Mouse (Mus musculus) stomach, embryonic 14.5 days (tissue): ENCODE data around the gene Timm9. TPM values are rescaled to one million over a fixed set of nuclear protein-coding genes. Genes with fewer than 3 reads are reported as not detected.
"Not testable (repeated sequence)": the region's sequence is repeated elsewhere in the genome, so short reads cannot be mapped to it uniquely, and the experiment has no call there.

Experiments
- ATAC-seq: fragments of 200-750 bp; cut with Nextera tagmentation; 2 replicates; pipeline ENCODE4 v1.8.0; 2017; ENCODE audit warnings: low read depth, moderate TSS enrichment; ENCODE audit not compliant: insufficient number of reproducible peaks, insufficient read depth, low FRiP score
- H3K27ac ChIP-seq: fragments of 300-500 bp; sonication (generic); 2 replicates; pipeline ENCODE4 v1.5.1; 2014; ENCODE audit warnings: mild to moderate bottlenecking, low read length, moderate library complexity, mixed read lengths
- H3K27me3 ChIP-seq: fragments of 300-500 bp; sonication (generic); 2 replicates; pipeline ENCODE4 v1.6.1; 2014; ENCODE audit warnings: low read length, control low read depth, mixed read lengths; ENCODE audit not compliant: control insufficient read depth, insufficient read depth
- H3K36me3 ChIP-seq: fragments of 300-500 bp; sonication (generic); 2 replicates; pipeline ENCODE4 v1.6.1; 2014; ENCODE audit warnings: mild to moderate bottlenecking, control low read depth, low read length, moderate library complexity, mixed read lengths; ENCODE audit not compliant: control insufficient read depth, insufficient read depth
- H3K4me1 ChIP-seq: fragments of 300-500 bp; sonication (generic); 2 replicates; pipeline ENCODE4 v1.6.1; 2014; ENCODE audit warnings: low read length, control low read depth, mixed read lengths; ENCODE audit not compliant: control insufficient read depth, insufficient read depth
- H3K4me2 ChIP-seq: fragments of 300-500 bp; sonication (generic); replicated peaks from 2 replicates; pipeline ENCODE4 v1.6.1; 2014; ENCODE audit warnings: low read depth, low read length, control low read depth
- H3K4me3 ChIP-seq: fragments of 300-500 bp; sonication (generic); 2 replicates; pipeline ENCODE4 v1.5.1; 2014; ENCODE audit warnings: low read depth, low read length, control low read depth
- H3K9ac ChIP-seq: fragments of 300-500 bp; sonication (generic); replicated peaks from 2 replicates; pipeline ENCODE4 v1.6.1; 2014; ENCODE audit warnings: low read depth, mild to moderate bottlenecking, control low read depth, low read length, moderate library complexity, mixed read lengths
- H3K9me3 ChIP-seq: fragments of 300-500 bp; sonication (generic); 2 replicates; pipeline ENCODE4 v1.6.1; 2016; ENCODE audit warnings: low read depth, low read length, control low read depth; ENCODE audit not compliant: control insufficient read depth
- WGBS: fragments of 180-500 bp; shearing (Covaris S2); extraction: QIAGEN DNeasy Blood & Tissue Kit; methylation state at CpG from one replicate; pipeline ENCODE4 v1.1.7; 2014; 5-methylcytosine and 5-hydroxymethylcytosine counted together
- polyA plus RNA-seq: library from polyadenylated mRNA; unstranded; fragments of >200 nt; fragmentation: Nextera tagmentation; extraction: Ambion mirVana; gene quantifications from 2 replicates; pipeline ENCODE4 v1.2.1, GENCODE M21; 2014

The Timm9 gene
- polyA plus RNA-seq, 1 experiment from 2014 or later: 77.2 TPM

GRCm38 (mm10) chr12:71122731-71123130 lies 13.8 kb downstream of the Timm9 start:
- no peak overlapping the region for H3K9ac ChIP-seq
- WGBS: 86% methylated on average over 10 of the region's 10 CpGs
- H3K9me3 ChIP-seq: no peaks in the 10 kb centered on the region
- no peak overlapping the region for H3K4me3 ChIP-seq
- H3K4me2 ChIP-seq: no peak overlapping the region
- no peak for ATAC-seq
- no peak overlapping the region for H3K27ac ChIP-seq
- peaks cover 22% of the 10 kb centered on the region; the same call in 1 of the 2 replicates for H3K36me3 ChIP-seq
- H3K4me1 ChIP-seq: no peaks in the 10 kb centered on the region
- no peaks in the 10 kb centered on the region for H3K27me3 ChIP-seq

GRCm38 (mm10) chr12:71116411-71116810 lies 20.1 kb downstream of the Timm9 start:
- Histone ChIP-seq H3K9me3 (no peaks in the 10 kb centered on the region), H3K4me3 (no peak overlapping the region), H3K36me3 (no peaks in the 10 kb centered on the region), H3K9ac (no peak overlapping the region), H3K4me1 (no peaks in the 10 kb centered on the region), H3K4me2 (no peak overlapping the region), H3K27me3 (no peaks in the 10 kb centered on the region), H3K27ac (no peak overlapping the region)
- ATAC-seq: no peak
- 89% methylated on average over 5 of the region's 5 CpGs for WGBS

- WGBS: 29% methylated on average over 12 of the region's 12 CpGs
- no peak overlapping the region for H3K9ac ChIP-seq
- no peaks in the 10 kb centered on the region for H3K36me3 ChIP-seq
- no peaks in the 10 kb centered on the region for H3K4me1 ChIP-seq
- H3K27ac ChIP-seq: no peak overlapping the region
- ATAC-seq: 0 out of 2 replicates have a peak, but pooled peaks have one; percentile 46
- no peak overlapping the region for H3K4me3 ChIP-seq
- no peak overlapping the region for H3K4me2 ChIP-seq
- H3K9me3 ChIP-seq: no peaks in the 10 kb centered on the region
- H3K27me3 ChIP-seq: no peaks in the 10 kb centered on the region
These were observed 22.7 kb downstream of the Timm9 start for GRCm38 (mm10) chr12:71113675-71114288.

GRCm38 (mm10) chr12:71113074-71113473 lies 23.4 kb downstream of the Timm9 start:
- Histone ChIP-seq H3K4me3 (no peak overlapping the region), H3K4me1 (no peaks in the 10 kb centered on the region), H3K9ac (no peak overlapping the region), H3K4me2 (no peak overlapping the region), H3K9me3 (no peaks in the 10 kb centered on the region), H3K27me3 (no peaks in the 10 kb centered on the region), H3K27ac (no peak overlapping the region), H3K36me3 (no peaks in the 10 kb centered on the region)
- 81% methylated on average over 10 of the region's 10 CpGs for WGBS
- ATAC-seq: no peak

GRCm38 (mm10) chr12:71111331-71111730 lies 25.2 kb downstream of the Timm9 start, which contains the start of gene Tomm20l:
Gene Tomm20l, plus strand, starts transcription at chr12:71111428.
- Histone ChIP-seq H3K9me3 (no peaks in the 10 kb centered on the region), H3K36me3 (no peaks in the 10 kb centered on the region), H3K27ac (no peak within 1 kb of the TSS), H3K4me1 (no peaks in the 10 kb centered on the region), H3K4me2 (peak within 1 kb of the TSS; percentile 35), H3K4me3 (peak within 1 kb of the TSS; percentile 15), H3K9ac (no peak within 1 kb of the TSS), H3K27me3 (no peaks in the 10 kb centered on the region)
- ATAC-seq: peak; percentile 61; the same call in 1 of the 2 replicates
- WGBS: 4% methylated on average over 33 of the region's 33 CpGs

- no peaks in the 10 kb centered on the region for H3K27me3 ChIP-seq
- H3K4me3 ChIP-seq: no peak overlapping the region
- 84% methylated on average over 6 of the region's 6 CpGs for WGBS
- no peak for ATAC-seq
- H3K4me2 ChIP-seq: no peak overlapping the region
- H3K9ac ChIP-seq: no peak overlapping the region
- no peaks in the 10 kb centered on the region for H3K9me3 ChIP-seq
- no peaks in the 10 kb centered on the region for H3K36me3 ChIP-seq
- H3K4me1 ChIP-seq: no peaks in the 10 kb centered on the region
- H3K27ac ChIP-seq: no peak overlapping the region
These were observed 29.2 kb downstream of the Timm9 start for GRCm38 (mm10) chr12:71107216-71107771.

- H3K27me3 ChIP-seq, H3K27ac ChIP-seq, H3K36me3 ChIP-seq, H3K4me3 ChIP-seq, H3K9ac ChIP-seq, H3K9me3 ChIP-seq, ATAC-seq, H3K4me2 ChIP-seq, H3K4me1 ChIP-seq: not testable (repeated sequence)
- WGBS: 73% methylated on average over 4 of the region's 4 CpGs
These were observed 32.2 kb downstream of the Timm9 start for GRCm38 (mm10) chr12:71104275-71104674.

GRCm38 (mm10) chr12:71086331-71086730 lies 50.2 kb downstream of the Timm9 start:
- H3K9me3 ChIP-seq: no peaks in the 10 kb centered on the region
- 92% methylated on average over 8 of the region's 8 CpGs for WGBS

More at GRCm38 (mm10) chr12:71086331-71086730, 50.2 kb downstream of the Timm9 start:
- Histone ChIP-seq H3K9ac (no peak overlapping the region), H3K27ac (no peak overlapping the region), H3K27me3 (no peaks in the 10 kb centered on the region), H3K36me3 (peaks cover 12% of the 10 kb centered on the region), H3K4me1 (no peaks in the 10 kb centered on the region), H3K4me2 (no peak overlapping the region), H3K4me3 (no peak overlapping the region)
- ATAC-seq: no peak
